Mouse (Mus musculus) pancreas, adult 10 weeks (tissue): ENCODE data around the gene 1700018F24Rik. TPM values are rescaled to one million over a fixed set of nuclear protein-coding genes. Genes with fewer than 3 reads are reported as not detected.

Experiments used
- polyA plus RNA-seq: library from polyadenylated mRNA; stranded (reverse); fragments of 350-450 nt; fragmentation: Illumina TruSeq; extraction: RNeasy Lipid Tissue Mini Kit (QIAGEN cat#74804); gene quantifications from one replicate; pipeline ENCODE4 v1.2.3, GENCODE M21; 2015; ENCODE audit warnings: low read depth, low replicate concordance; ENCODE audit not compliant: insufficient read depth

Gene 1700018F24Rik
- not detected for polyA plus RNA-seq

GRCm38 (mm10) chr5:145042690-145043089 is at the start of gene 1700018F24Rik:
Gene 1700018F24Rik (plus strand): TSS chr5:145042990.

GRCm38 (mm10) chr5:145032391-145032790 is 10.4 kb upstream of the 1700018F24Rik start, which contains the start of gene Gm4871:
Gene Gm4871 (minus strand): TSS chr5:145032754.

GRCm38 (mm10) chr5:145083632-145084451 is 41.1 kb downstream of the 1700018F24Rik start, which contains the start of the genes Arpc1a and Kpna7:
Gene Arpc1a (plus strand): TSS chr5:145083830.
Gene Kpna7 (minus strand): TSS chr5:145084030.

Other genes with a start within 250 kb of the 1700018F24Rik start
- gene Smurf1, start 77.1 kb upstream of the 1700018F24Rik start, polyA plus RNA-seq, result 4.0 TPM
- not detected for gene Gm4871, start 10.2 kb upstream of the 1700018F24Rik start, polyA plus RNA-seq
- gene Arpc1a, start 40.8 kb downstream of the 1700018F24Rik start, polyA plus RNA-seq, result 31.6 TPM
- gene Kpna7, start 41.0 kb downstream of the 1700018F24Rik start, polyA plus RNA-seq, result not detected
- gene Arpc1b, start 71.2 kb downstream of the 1700018F24Rik start, polyA plus RNA-seq, result 38.1 TPM
- 18.3 TPM for gene Pdap1, start 97.2 kb downstream of the 1700018F24Rik start, polyA plus RNA-seq
- gene Bud31, start 97.4 kb downstream of the 1700018F24Rik start, polyA plus RNA-seq, result 34.4 TPM
- gene Ptcd1, start 124.1 kb downstream of the 1700018F24Rik start, polyA plus RNA-seq, result 2.6 TPM
- 6.4 TPM for gene Cpsf4, start 124.2 kb downstream of the 1700018F24Rik start, polyA plus RNA-seq
- gene Atp5j2, start 149.1 kb downstream of the 1700018F24Rik start, polyA plus RNA-seq, result 85.2 TPM
- gene Zkscan14, start 158.9 kb downstream of the 1700018F24Rik start, polyA plus RNA-seq, result 2.5 TPM
- gene Zkscan5, start 161.6 kb downstream of the 1700018F24Rik start, polyA plus RNA-seq, result 2.7 TPM
- 4.7 TPM for gene Zfp655, start 188.7 kb downstream of the 1700018F24Rik start, polyA plus RNA-seq
- gene Zscan25, start 237.5 kb downstream of the 1700018F24Rik start, polyA plus RNA-seq, result 1.8 TPM